Mouse (Mus musculus): ENCODE measurements around the gene Kctd13. TPM values are rescaled to one million over a fixed set of nuclear protein-coding genes. Genes with fewer than 3 reads are reported as not detected.

The Kctd13 gene
- polyA plus RNA-seq, 1 experiment = 17.3 TPM

DNA sequence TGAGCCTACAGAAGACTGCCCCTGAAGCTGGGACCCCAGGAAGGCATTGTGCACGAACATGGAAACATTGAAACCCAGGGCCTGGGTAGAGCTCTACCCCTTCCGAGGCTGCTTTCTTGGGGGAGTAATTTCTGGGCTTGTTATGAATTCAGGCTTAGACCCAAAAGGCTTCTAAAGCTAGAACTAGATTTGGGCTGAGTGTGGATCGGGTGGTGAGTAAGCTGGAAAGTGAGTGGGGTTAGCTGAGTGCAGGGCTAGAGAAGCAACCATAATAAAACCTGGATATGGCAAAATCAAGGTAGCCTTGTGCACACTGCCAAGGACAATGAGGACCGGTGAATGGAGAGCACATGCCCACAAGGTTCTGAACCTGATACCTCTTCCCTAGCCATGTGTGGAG is 33.3 kb downstream of the Kctd13 start:
- peaks cover 2% of the 10 kb centered on the region for H3K4me1 ChIP-seq (ENCODE audit: control insufficient read depth, insufficient read depth, low read length)
- TF ChIP-seq CTCF (IDR thresholded peaks at IDR 0.05; ENCODE audit: control insufficient read depth, insufficient read depth, low read length) = no peak
- TF ChIP-seq POLR2A (IDR thresholded peaks at IDR 0.05; ENCODE audit: borderline replicate concordance, control insufficient read depth, low read depth, low read length) = no peak
- no peak overlapping the region for H3K4me3 ChIP-seq (replicated peaks; ENCODE audit: control insufficient read depth, low read depth, low read length)
- whole genome bisulfite sequencing = 82% methylated on average over 4 of the region's 4 CpGs
- no peak overlapping the region for H3K27ac ChIP-seq (ENCODE audit: control insufficient read depth, insufficient read depth, low read depth, low read length, poor library complexity)

DNA sequence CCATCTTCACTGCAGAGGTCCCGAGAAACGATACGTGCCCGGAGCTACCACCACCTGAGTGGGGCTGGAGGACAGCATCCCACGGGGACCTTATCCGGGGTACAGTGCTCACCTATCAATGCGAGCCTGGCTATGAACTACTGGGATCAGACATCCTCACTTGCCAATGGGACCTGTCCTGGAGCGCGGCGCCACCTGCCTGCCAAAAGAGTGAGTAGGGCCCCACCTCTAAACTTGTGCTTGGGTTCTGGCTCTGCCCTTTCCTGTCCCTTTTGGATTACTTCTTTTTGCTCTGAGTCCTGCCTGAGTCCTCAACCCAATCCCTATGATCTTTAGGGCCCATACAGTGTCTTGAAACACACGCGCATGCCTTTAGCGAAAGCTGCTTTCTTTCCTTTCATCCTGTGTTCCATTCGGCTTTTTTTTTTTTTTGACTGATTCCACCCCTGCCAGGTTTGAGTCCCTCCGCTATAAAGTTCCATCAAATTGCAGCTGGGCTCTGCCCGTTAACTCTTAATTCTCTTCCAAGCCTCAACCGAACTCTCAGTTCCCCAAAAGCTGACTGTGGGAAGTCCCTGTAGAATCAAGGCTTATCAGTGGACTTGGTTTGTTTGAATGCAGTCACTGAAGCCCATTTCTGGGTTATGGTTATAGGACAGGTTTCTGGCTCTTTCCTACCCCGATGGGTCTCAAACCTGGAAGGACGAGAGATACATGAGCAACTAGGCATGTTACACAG is 35.0 kb downstream of the Kctd13 start:
- no peak overlapping the region for H3K27ac ChIP-seq (ENCODE audit: control insufficient read depth, insufficient read depth, low read depth, low read length, poor library complexity)
- H3K4me3 ChIP-seq (replicated peaks; ENCODE audit: control insufficient read depth, low read depth, low read length) = no peak overlapping the region
- H3K4me1 ChIP-seq (ENCODE audit: control insufficient read depth, insufficient read depth, low read length) = peaks cover 2% of the 10 kb centered on the region
- peak; percentile 43 for TF ChIP-seq CTCF (IDR thresholded peaks at IDR 0.05; ENCODE audit: control insufficient read depth, insufficient read depth, low read length)
- no peak for TF ChIP-seq POLR2A (IDR thresholded peaks at IDR 0.05; ENCODE audit: borderline replicate concordance, control insufficient read depth, low read depth, low read length)
- WGBS = 32% methylated on average over 19 of the region's 19 CpGs

DNA sequence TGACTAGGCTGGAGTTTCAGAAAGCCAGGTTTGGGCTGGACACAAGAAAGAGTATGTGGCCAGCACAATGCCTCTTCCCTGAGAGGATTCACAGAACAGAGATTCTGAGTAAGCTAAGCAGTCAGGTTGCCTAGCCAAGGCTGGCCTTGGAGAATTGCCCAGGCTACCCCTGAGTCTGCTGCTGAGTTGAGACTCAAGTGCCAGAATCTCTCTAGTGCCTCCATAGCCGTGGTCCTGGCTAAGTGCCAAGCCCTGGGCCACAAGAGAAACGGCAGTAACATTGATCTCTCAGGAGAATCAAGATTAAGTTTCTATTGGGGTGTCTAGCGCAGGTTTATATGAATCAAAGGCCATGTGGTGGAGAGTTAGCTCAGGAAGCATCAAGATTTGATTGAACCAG is 36.9 kb downstream of the Kctd13 start:
- TF ChIP-seq CTCF (IDR thresholded peaks at IDR 0.05; ENCODE audit: control insufficient read depth, insufficient read depth, low read length) (no peak), POLR2A (IDR thresholded peaks at IDR 0.05; ENCODE audit: borderline replicate concordance, control insufficient read depth, low read depth, low read length) (no peak)
- H3K4me1 ChIP-seq (ENCODE audit: control insufficient read depth, insufficient read depth, low read length) = no peaks in the 10 kb centered on the region; the same call in 1 of the 2 replicates
- no peak overlapping the region for H3K27ac ChIP-seq (ENCODE audit: control insufficient read depth, insufficient read depth, low read depth, low read length, poor library complexity)
- 27% methylated on average over 3 of the region's 3 CpGs for WGBS
- H3K4me3 ChIP-seq (replicated peaks; ENCODE audit: control insufficient read depth, low read depth, low read length) = no peak overlapping the region

DNA sequence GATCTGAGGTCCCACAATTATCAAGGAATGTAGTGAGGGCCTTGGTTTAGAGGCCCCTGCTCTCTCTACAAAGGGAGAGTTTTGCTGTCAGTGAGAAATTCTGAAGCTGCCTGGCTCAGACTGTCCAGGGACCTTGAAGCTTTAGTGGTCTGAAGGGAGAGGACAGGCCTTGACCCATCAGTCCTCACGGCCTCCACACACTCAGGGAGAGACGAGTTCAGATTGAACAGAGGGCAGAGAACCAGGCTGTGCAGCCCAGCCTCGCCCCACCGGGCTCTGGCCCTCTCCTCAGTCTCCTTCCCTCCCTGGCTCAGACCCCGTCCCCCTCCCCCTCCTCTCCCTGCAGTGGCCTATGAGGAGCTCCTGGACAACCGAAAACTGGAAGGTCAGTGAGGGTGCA is 38.7 kb downstream of the Kctd13 start:
- Histone ChIP-seq H3K4me3 (replicated peaks; ENCODE audit: control insufficient read depth, low read depth, low read length) (no peak overlapping the region), H3K4me1 (ENCODE audit: control insufficient read depth, insufficient read depth, low read length) (no peaks in the 10 kb centered on the region; the same call in 1 of the 2 replicates), H3K27ac (ENCODE audit: control insufficient read depth, insufficient read depth, low read depth, low read length, poor library complexity) (no peak overlapping the region)
- 78% methylated on average over 6 of the region's 6 CpGs for WGBS
- TF ChIP-seq CTCF (IDR thresholded peaks at IDR 0.05; ENCODE audit: control insufficient read depth, insufficient read depth, low read length) = no peak
- no peak for TF ChIP-seq POLR2A (IDR thresholded peaks at IDR 0.05; ENCODE audit: borderline replicate concordance, control insufficient read depth, low read depth, low read length)

DNA sequence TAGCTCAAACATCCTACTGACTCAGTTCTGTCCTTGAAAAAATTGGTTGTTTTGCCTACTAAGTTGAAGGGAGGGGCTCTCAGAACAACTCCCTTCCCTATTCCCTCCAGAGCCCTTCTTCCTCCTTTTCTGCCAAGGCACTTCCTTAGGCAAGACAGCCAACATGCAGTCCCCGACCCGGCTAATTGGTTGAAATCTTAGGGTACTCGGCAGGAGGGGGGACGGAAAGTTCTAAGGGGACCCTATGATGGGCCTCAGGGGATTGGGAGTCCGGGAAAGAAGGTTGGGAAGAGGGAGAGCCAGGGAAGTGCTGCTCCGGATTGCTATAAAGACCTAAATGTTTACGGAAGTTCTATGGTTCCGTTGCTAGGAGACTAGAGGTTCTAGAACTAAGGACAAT is 46.8 kb downstream of the Kctd13 start:
- Histone ChIP-seq H3K27ac (ENCODE audit: control insufficient read depth, insufficient read depth, low read depth, low read length, poor library complexity) (peak overlapping the region; percentile 96; the same call in 1 of the 2 replicates), H3K4me3 (replicated peaks; ENCODE audit: control insufficient read depth, low read depth, low read length) (peak overlapping the region; percentile 87), H3K4me1 (ENCODE audit: control insufficient read depth, insufficient read depth, low read length) (peaks cover 2% of the 10 kb centered on the region; the same call in 1 of the 2 replicates)
- 1% methylated on average over 8 of the region's 8 CpGs for WGBS
- no peak for TF ChIP-seq POLR2A (IDR thresholded peaks at IDR 0.05; ENCODE audit: borderline replicate concordance, control insufficient read depth, low read depth, low read length)
- TF ChIP-seq CTCF (IDR thresholded peaks at IDR 0.05; ENCODE audit: control insufficient read depth, insufficient read depth, low read length) = no peak

DNA sequence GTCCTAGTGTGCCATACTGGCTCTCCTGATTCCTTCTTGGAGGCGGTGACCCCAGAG is 47.0 kb downstream of the Kctd13 start, which contains the start of gene Cdipt:
Cdipt (plus strand) TSS at position 22 of the 57 bp plus-strand sequence.
- Histone ChIP-seq H3K4me1 (ENCODE audit: control insufficient read depth, insufficient read depth, low read length) (peaks cover 2% of the 10 kb centered on the region; the same call in 1 of the 2 replicates), H3K27ac (ENCODE audit: control insufficient read depth, insufficient read depth, low read depth, low read length, poor library complexity) (peak within 1 kb of the TSS; percentile 96)
- 3% methylated on average over 1 of the region's 1 CpGs for WGBS

DNA sequence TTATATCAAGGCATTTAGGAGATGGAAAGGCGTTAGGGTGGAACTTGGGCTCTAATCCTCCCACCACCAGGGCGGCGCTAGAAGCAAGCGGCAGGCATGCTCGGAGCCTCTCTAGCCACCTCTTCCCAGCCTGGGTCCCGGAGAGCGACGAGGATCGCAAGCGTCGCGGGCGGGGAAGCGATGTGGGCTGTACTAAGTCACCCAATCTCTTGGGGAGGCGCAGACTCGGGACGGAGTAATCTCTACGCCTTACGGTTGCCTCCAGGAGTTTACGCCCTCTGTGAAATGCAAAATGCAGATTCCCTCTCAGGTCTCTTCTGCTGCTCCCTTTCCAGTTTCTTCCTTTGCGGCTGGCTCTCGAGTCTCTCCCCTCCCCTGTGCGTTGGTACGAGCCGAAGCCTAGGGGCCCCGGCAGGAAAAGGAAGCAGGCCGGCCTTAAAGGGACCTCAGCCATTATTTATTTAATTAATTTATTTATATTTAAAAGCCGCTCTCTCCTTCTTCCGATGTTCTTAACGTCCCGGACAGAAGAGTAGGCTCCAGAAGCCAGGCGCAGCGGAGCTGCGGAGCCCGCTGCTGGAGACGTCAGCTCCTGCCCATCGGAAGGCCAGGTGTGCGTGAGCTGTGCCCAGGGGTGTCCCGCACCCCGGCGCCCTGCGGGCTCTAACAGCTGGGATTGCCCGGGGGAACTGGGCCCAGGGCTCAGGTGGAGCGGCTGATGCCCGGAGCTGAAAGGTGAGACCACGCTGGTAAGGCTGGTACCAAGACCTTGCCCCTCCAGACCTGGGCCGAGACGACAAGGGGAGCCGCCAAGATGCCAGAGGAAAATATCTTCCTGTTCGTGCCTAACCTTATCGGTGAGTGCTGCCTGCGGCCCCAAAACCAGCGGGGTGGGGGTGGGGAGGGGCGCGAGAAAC is 47.5 kb downstream of the Kctd13 start, which contains the start of gene Cdiptos:
Cdiptos (minus strand) TSS at position 149 of the 917 bp plus-strand sequence.
- WGBS = under 1% methylated on average over 55 of the region's 55 CpGs
- TF ChIP-seq POLR2A (IDR thresholded peaks at IDR 0.05; ENCODE audit: borderline replicate concordance, control insufficient read depth, low read depth, low read length) (peak; percentile 62; the same call in 1 of the 2 replicates), CTCF (IDR thresholded peaks at IDR 0.05; ENCODE audit: control insufficient read depth, insufficient read depth, low read length) (peak; percentile 97)
- H3K4me1 ChIP-seq (ENCODE audit: control insufficient read depth, insufficient read depth, low read length) = peaks cover 2% of the 10 kb centered on the region; the same call in 1 of the 2 replicates

More for the DNA sequence above, 47.0 kb downstream of the Kctd13 start, which contains the start of gene Cdipt:
- no peak for TF ChIP-seq CTCF (IDR thresholded peaks at IDR 0.05; ENCODE audit: control insufficient read depth, insufficient read depth, low read length)
- no peak for TF ChIP-seq POLR2A (IDR thresholded peaks at IDR 0.05; ENCODE audit: borderline replicate concordance, control insufficient read depth, low read depth, low read length)
- H3K4me3 ChIP-seq (replicated peaks; ENCODE audit: control insufficient read depth, low read depth, low read length) = peak within 1 kb of the TSS; percentile 87

DNA sequence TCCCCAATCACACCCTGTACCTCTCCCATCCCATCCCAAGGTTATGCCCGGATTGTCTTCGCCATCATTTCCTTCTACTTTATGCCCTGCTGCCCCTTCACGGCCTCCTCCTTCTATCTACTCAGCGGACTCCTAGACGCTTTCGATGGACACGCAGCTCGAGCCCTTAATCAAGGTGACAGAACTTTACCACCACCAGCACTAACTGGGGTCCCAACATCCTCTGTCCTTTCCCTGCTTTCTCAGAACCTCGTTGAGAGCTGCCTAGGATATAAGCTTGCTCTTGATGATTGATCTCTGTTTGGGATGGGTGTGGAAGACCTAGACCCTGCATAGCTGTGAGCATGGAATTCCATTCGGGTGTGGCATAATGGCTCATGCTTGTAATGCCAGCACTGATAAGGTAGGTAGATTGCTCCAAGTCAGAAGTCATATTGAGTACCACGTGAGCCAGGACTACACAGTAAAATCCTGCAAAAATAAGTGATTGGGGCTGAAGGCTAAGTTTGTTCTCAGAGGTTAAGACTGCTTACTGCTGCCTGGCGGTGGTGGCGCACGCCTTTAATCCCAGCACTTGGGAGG is 48.3 kb downstream of the Kctd13 start:
- Histone ChIP-seq H3K4me3 (replicated peaks; ENCODE audit: control insufficient read depth, low read depth, low read length) (peak overlapping the region; percentile 87), H3K4me1 (ENCODE audit: control insufficient read depth, insufficient read depth, low read length) (peaks cover 2% of the 10 kb centered on the region; the same call in 1 of the 2 replicates), H3K27ac (ENCODE audit: control insufficient read depth, insufficient read depth, low read depth, low read length, poor library complexity) (peak overlapping the region; percentile 50)
- no peak for TF ChIP-seq CTCF (IDR thresholded peaks at IDR 0.05; ENCODE audit: control insufficient read depth, insufficient read depth, low read length)
- TF ChIP-seq POLR2A (IDR thresholded peaks at IDR 0.05; ENCODE audit: borderline replicate concordance, control insufficient read depth, low read depth, low read length) = no peak
- 25% methylated on average over 14 of the region's 14 CpGs for WGBS

More for the DNA sequence above, 47.5 kb downstream of the Kctd13 start, which contains the start of gene Cdiptos:
- Histone ChIP-seq H3K4me3 (replicated peaks; ENCODE audit: control insufficient read depth, low read depth, low read length) (peak within 1 kb of the TSS; percentile 87), H3K27ac (ENCODE audit: control insufficient read depth, insufficient read depth, low read depth, low read length, poor library complexity) (peak within 1 kb of the TSS; percentile 96)

Measured in bone marrow, adult 2 months (tissue).